Mouse (Mus musculus): ENCODE data around the gene Gmpr.

DNA sequence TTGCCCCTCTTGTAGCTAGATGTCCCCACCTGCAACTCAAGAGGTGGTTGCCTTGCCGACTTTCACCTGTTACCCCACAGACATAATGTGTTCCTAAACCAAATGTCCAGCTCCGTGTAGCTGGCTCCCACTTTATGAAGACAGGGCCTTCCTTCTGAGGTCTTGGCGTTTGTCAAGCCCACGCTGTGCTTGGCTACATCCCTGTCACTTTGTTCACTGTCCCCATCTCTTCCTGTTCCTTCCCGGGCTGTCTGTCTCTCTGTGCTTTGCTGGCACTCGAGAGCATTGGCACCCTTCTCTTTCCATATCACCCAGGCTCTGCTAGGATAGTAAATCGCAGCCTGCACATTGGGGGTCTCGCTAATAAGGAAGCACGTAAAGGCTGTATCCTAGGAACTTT is 30.8 kb downstream of the Gmpr start:
- TF ChIP-seq REST (IDR thresholded peaks at IDR 0.05; ENCODE audit: insufficient read depth, insufficient read length) (no peak), POLR2A (IDR thresholded peaks at IDR 0.05; ENCODE audit: insufficient read length, low read depth) (no peak), E2F4 (IDR thresholded peaks at IDR 0.05; ENCODE audit: insufficient read depth) (no peak), MYOG (IDR thresholded peaks at IDR 0.05; ENCODE audit: control insufficient read depth in 1 of 3, insufficient read depth in 1 of 3, insufficient read length in 2 of 3, low read depth in 2 of 3) (no peak), CEBPB (IDR thresholded peaks at IDR 0.05; ENCODE audit: insufficient read depth, poor library complexity, severe bottlenecking) (no peak), USF1 (IDR thresholded peaks at IDR 0.05; ENCODE audit: low read depth) (no peak), SRF (IDR thresholded peaks at IDR 0.05; ENCODE audit: control insufficient read depth, insufficient read length, low read depth) (no peak)

Measured in myocyte (in vitro differentiated cells).